Mouse (Mus musculus) E14TG2a.4 (cell line): ENCODE measurements around the gene Rnf26.

Source experiments
- CTCF ChIP-seq: conservative IDR thresholded peaks from 2 replicates; pipeline ENCODE4 v1.5.1; 2014; ENCODE audit warnings: low read length
- NANOG ChIP-seq: IDR thresholded peaks from 2 replicates; pipeline ENCODE4 v1.6.1; 2014; ENCODE audit warnings: borderline replicate concordance, low read length, mixed read lengths
- POU5F1 ChIP-seq: IDR thresholded peaks from 2 replicates; pipeline ENCODE4 v1.6.1; 2014; ENCODE audit warnings: low read length, borderline replicate concordance

DNA sequence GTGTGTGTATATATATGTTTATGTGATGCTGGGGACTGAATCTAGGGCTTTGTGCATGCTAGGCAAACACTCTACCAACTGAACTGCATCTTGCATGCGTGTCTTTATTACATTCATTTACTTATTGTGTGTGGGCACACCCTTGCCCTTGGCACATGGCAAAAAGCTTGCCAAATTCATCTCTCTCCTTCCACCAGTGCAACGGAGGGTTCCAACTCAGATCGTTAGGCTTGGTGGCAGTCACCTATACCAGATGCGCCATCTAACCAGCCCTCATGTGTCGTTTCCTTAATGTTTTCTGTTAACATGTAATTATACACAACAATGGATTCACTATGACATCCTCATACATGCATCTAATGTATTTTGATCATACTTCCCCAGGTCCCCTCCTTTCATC is 31.1 kb downstream of the Rnf26 start:
- no peak for TF ChIP-seq CTCF
- no peak for TF ChIP-seq POU5F1
- TF ChIP-seq NANOG, result no peak
